Comparison of ENCODE assay signal across 9 mouse cellular contexts in the genomic region with DNA sequence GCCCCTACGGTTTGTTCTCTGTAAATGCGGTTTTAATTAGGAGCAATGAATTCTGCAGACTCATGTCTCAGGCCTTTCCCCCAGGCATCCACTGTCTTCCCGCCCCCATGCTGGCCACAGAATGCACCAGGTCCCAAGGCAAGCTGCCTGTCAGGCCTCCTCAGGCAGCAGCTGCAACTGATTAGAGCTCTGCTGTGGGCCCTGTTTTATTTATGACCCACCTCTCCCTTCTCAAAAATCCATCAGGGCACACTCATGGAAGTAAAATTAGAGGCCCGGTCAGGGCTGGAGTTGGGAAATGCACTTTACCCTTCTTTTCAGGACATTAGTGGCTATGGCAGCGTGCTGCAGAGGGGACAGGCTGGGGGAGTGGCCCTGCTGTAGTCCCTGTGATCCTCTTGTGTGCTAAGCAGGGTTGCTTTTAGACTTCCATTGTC.
DNase-seq lines count a peak whose midpoint lies in the region; ATAC-seq and TF ChIP-seq lines count a peak whose summit lies in the region.
"Had no signal": no experiment of that assay in that cellular context is flagged by ENCODE, and none has a peak within 500 bp of the region (broad histone marks: within the 10 kb centered on the region; RNA-seq: fewer than 3 reads in every experiment).

No protein-coding gene starts in this region.

- no peaks in the 10 kb centered on the region for H3K27me3 ChIP-seq in embryonic facial prominence, embryonic 13.5 days
- H3K27me3 ChIP-seq in heart, embryonic 11.5 days (ENCODE audit: control insufficient read depth, insufficient read depth, low read length), result no peaks in the 10 kb centered on the region
- H3K27me3 ChIP-seq in kidney, embryonic 15.5 days, result no peaks in the 10 kb centered on the region
- H3K27me3 ChIP-seq in midbrain, embryonic 12.5 days, result no peaks in the 10 kb centered on the region

- no peak overlapping the region for H3K4me3 ChIP-seq in layer of hippocampus, adult 2 months
- H3K4me3 ChIP-seq in embryonic facial prominence, embryonic 13.5 days, result no peak overlapping the region
- H3K4me3 ChIP-seq in heart, embryonic 11.5 days (ENCODE audit: low read depth, low read length), result no peak overlapping the region
- no peak overlapping the region for H3K4me3 ChIP-seq in kidney, embryonic 15.5 days (replicated peaks)
- no peak overlapping the region for H3K4me3 ChIP-seq in midbrain, embryonic 12.5 days

- H3K9ac ChIP-seq in embryonic facial prominence, embryonic 13.5 days, result no peak overlapping the region
- 0 out of 2 replicates have a peak overlapping the region, but pooled peaks have one; percentile 34 for H3K9ac ChIP-seq in heart, embryonic 11.5 days (ENCODE audit: low read depth, low read length)
- no peak overlapping the region for H3K9ac ChIP-seq in kidney, embryonic 15.5 days
- H3K9ac ChIP-seq in midbrain, embryonic 12.5 days (replicated peaks), result no peak overlapping the region

- no peak for TF ChIP-seq CTCF in layer of hippocampus, adult 2 months (conservative IDR thresholded peaks at IDR 0.05)

- DNase-seq in layer of hippocampus, adult 2 months (ENCODE audit: low spot score in 2 of 2), result no peak
- no peak for DNase-seq in layer of hippocampus, adult 11-12 months (ENCODE audit: low spot score)

- peak overlapping the region; percentile 35 for H3K4me2 ChIP-seq in embryonic facial prominence, embryonic 13.5 days
- no peak overlapping the region for H3K4me2 ChIP-seq in heart, embryonic 11.5 days
- no peak overlapping the region for H3K4me2 ChIP-seq in kidney, embryonic 15.5 days
- H3K4me2 ChIP-seq in midbrain, embryonic 12.5 days (replicated peaks), result peak overlapping the region; percentile 0; the same call in 1 of the 2 replicates

- H3K36me3 ChIP-seq in embryonic facial prominence, embryonic 13.5 days, result no peaks in the 10 kb centered on the region
- H3K36me3 ChIP-seq in heart, embryonic 11.5 days (ENCODE audit: control insufficient read depth, insufficient read depth, low read length), result no peaks in the 10 kb centered on the region
- no peaks in the 10 kb centered on the region for H3K36me3 ChIP-seq in kidney, embryonic 15.5 days
- H3K36me3 ChIP-seq in midbrain, embryonic 12.5 days, result no peaks in the 10 kb centered on the region
- H3K36me3 ChIP-seq: G1E had no signal

- peak overlapping the region; percentile 46; the same call in 1 of the 2 replicates for H3K27ac ChIP-seq in layer of hippocampus, adult 2 months
- peak overlapping the region; percentile 95 for H3K27ac ChIP-seq in embryonic facial prominence, embryonic 13.5 days
- H3K27ac ChIP-seq in heart, embryonic 11.5 days (ENCODE audit: low read depth, low read length), result peak overlapping the region; percentile 94
- H3K27ac ChIP-seq in kidney, embryonic 15.5 days, result peak overlapping the region; percentile 91
- peak overlapping the region; percentile 84 for H3K27ac ChIP-seq in midbrain, embryonic 12.5 days (replicated peaks)

- H3K4me1 ChIP-seq in embryonic facial prominence, embryonic 13.5 days, result peaks cover 65% of the 10 kb centered on the region
- peaks cover 31% of the 10 kb centered on the region for H3K4me1 ChIP-seq in heart, embryonic 11.5 days (ENCODE audit: control insufficient read depth, insufficient read depth, low read length)
- peaks cover 60% of the 10 kb centered on the region for H3K4me1 ChIP-seq in kidney, embryonic 15.5 days
- peaks cover 41% of the 10 kb centered on the region for H3K4me1 ChIP-seq in midbrain, embryonic 12.5 days

- 3% methylated on average over 5 of the region's 5 CpGs for WGBS in embryonic facial prominence, embryonic 13.5 days
- WGBS in heart, embryonic 11.5 days (ENCODE audit: insufficient replicate concordance), result 5% methylated on average over 5 of the region's 5 CpGs
- 6% methylated on average over 5 of the region's 5 CpGs for WGBS in kidney, embryonic 15.5 days
- 3% methylated on average over 5 of the region's 5 CpGs for WGBS in midbrain, embryonic 12.5 days

- peak; percentile 89 for ATAC-seq in embryonic facial prominence, embryonic 13.5 days (ENCODE audit: insufficient number of reproducible peaks, insufficient read depth, low FRiP score, low TSS enrichment, low read depth)
- ATAC-seq in heart, embryonic 11.5 days (replicated peaks; ENCODE audit: insufficient number of reproducible peaks, low FRiP score, low TSS enrichment), result peak; percentile 76
- ATAC-seq in kidney, embryonic 15.5 days (replicated peaks; ENCODE audit: low FRiP score), result peak; percentile 88
- ATAC-seq in midbrain, embryonic 12.5 days (ENCODE audit: low FRiP score, low read depth), result peak; percentile 95
- ATAC-seq in inflammation-experienced regulatory T-cells, adult 6 months, result no peak
- ATAC-seq in cerebellum, adult (ENCODE audit: insufficient number of reproducible peaks, low FRiP score, low TSS enrichment), result no peak

- no peaks in the 10 kb centered on the region for H3K9me3 ChIP-seq in embryonic facial prominence, embryonic 13.5 days
- no peaks in the 10 kb centered on the region for H3K9me3 ChIP-seq in heart, embryonic 11.5 days (replicated peaks; ENCODE audit: control insufficient read depth, low read length)
- H3K9me3 ChIP-seq in kidney, embryonic 15.5 days (replicated peaks), result no peaks in the 10 kb centered on the region
- H3K9me3 ChIP-seq in midbrain, embryonic 12.5 days, result no peaks in the 10 kb centered on the region

Comparison
In these comparisons a context has a peak if more than half of its experiments do, and no peak if none do; other contexts are left out.
1. ATAC-seq: peak in embryonic facial prominence, embryonic 13.5 days (single experiment), heart, embryonic 11.5 days (single experiment), kidney, embryonic 15.5 days (single experiment) and midbrain, embryonic 12.5 days (single experiment); none in inflammation-experienced regulatory T-cells, adult 6 months (single experiment) and cerebellum, adult (single experiment).
2. H3K4me2 ChIP-seq: peak in embryonic facial prominence, embryonic 13.5 days (single experiment) and midbrain, embryonic 12.5 days (single experiment); none in heart, embryonic 11.5 days (single experiment) and kidney, embryonic 15.5 days (single experiment).
3. Peak in every context shown above with its lines, with median percentiles within 50 percentile points of each other: H3K27ac ChIP-seq.